Mouse (Mus musculus) megakaryocyte-erythroid progenitor cell, adult 5-6 weeks (primary cell): ENCODE measurements around the gene Tgfbr3. TPM values are rescaled to one million over a fixed set of nuclear protein-coding genes. Genes with fewer than 3 reads are reported as not detected.

Experiments
- ATAC-seq: replicated peaks from 2 replicates; pipeline ENCODE4 v1.8.0; 2016; ENCODE audit warnings: mild to moderate bottlenecking, inconsistent platforms; ENCODE audit not compliant: severe bottlenecking, poor library complexity, low FRiP score, low TSS enrichment
- total RNA-seq, 2 experiments: library from RNA; stranded (forward) in 1 of 2; stranded (reverse) in 1 of 2; fragments of 200-1000, 215-1000 nt in 1 of 2; fragments of >200 nt in 1 of 2; fragmentation: Nextera tagmentation in 1 of 2; gene quantifications; 2 replicates each; pipeline ENCODE4 v1.2.3; 2014 to 2017

The Tgfbr3 gene
- total RNA-seq, 2 experiments from 2014 or later, result 25.6 to 28.8 TPM

GRCm38 (mm10) chr5:107159914-107160890, 129.2 kb downstream of the Tgfbr3 start:
- no peak for ATAC-seq

- no peak for ATAC-seq
Observed at GRCm38 (mm10) chr5:107158531-107159178, 130.8 kb downstream of the Tgfbr3 start.

GRCm38 (mm10) chr5:107157384-107157783, 132.0 kb downstream of the Tgfbr3 start:
- no peak for ATAC-seq

- ATAC-seq, result no peak
Observed at GRCm38 (mm10) chr5:107156096-107156495, 133.3 kb downstream of the Tgfbr3 start.

GRCm38 (mm10) chr5:107152989-107153388, 136.4 kb downstream of the Tgfbr3 start:
- no peak for ATAC-seq

GRCm38 (mm10) chr5:107151320-107151719, 138.1 kb downstream of the Tgfbr3 start:
- no peak for ATAC-seq

GRCm38 (mm10) chr5:107150555-107151312, 138.7 kb downstream of the Tgfbr3 start:
- peak; percentile 64 for ATAC-seq

- peak; percentile 74 for ATAC-seq
Observed at GRCm38 (mm10) chr5:107147951-107148766, 141.3 kb downstream of the Tgfbr3 start.

- no peak for ATAC-seq
Observed at GRCm38 (mm10) chr5:107147413-107147812, 142.0 kb downstream of the Tgfbr3 start.

GRCm38 (mm10) chr5:107146111-107146616, 143.3 kb downstream of the Tgfbr3 start:
- ATAC-seq, result no peak

- ATAC-seq, result no peak
Observed at GRCm38 (mm10) chr5:107145125-107145524, 144.3 kb downstream of the Tgfbr3 start.

GRCm38 (mm10) chr5:107144263-107144843, 145.1 kb downstream of the Tgfbr3 start:
- ATAC-seq, result no peak

GRCm38 (mm10) chr5:107143406-107143805, 146.0 kb downstream of the Tgfbr3 start:
- no peak for ATAC-seq

- peak; percentile 90 for ATAC-seq
Observed at GRCm38 (mm10) chr5:107142791-107143190, 146.6 kb downstream of the Tgfbr3 start.

- ATAC-seq, result no peak
Observed at GRCm38 (mm10) chr5:107141375-107141774, 148.1 kb downstream of the Tgfbr3 start.

- no peak for ATAC-seq
Observed at GRCm38 (mm10) chr5:107139800-107140651, 149.4 kb downstream of the Tgfbr3 start.

GRCm38 (mm10) chr5:107133336-107133735, 156.1 kb downstream of the Tgfbr3 start:
- ATAC-seq, result no peak

- ATAC-seq, result no peak
Observed at GRCm38 (mm10) chr5:107132231-107132630, 157.2 kb downstream of the Tgfbr3 start.
